Mouse (Mus musculus) right cerebral cortex, postnatal 36 days (tissue): ENCODE data around the gene Sdk2.

ENCODE experiments used
- DNase-seq, 2 experiments: peaks; one replicate each; pipeline ENCODE4 v3.0.0; 2022; ENCODE audit warnings: low spot score in 2 of 2, mixed read lengths in 1 of 2

Sdk2 gene

DNA sequence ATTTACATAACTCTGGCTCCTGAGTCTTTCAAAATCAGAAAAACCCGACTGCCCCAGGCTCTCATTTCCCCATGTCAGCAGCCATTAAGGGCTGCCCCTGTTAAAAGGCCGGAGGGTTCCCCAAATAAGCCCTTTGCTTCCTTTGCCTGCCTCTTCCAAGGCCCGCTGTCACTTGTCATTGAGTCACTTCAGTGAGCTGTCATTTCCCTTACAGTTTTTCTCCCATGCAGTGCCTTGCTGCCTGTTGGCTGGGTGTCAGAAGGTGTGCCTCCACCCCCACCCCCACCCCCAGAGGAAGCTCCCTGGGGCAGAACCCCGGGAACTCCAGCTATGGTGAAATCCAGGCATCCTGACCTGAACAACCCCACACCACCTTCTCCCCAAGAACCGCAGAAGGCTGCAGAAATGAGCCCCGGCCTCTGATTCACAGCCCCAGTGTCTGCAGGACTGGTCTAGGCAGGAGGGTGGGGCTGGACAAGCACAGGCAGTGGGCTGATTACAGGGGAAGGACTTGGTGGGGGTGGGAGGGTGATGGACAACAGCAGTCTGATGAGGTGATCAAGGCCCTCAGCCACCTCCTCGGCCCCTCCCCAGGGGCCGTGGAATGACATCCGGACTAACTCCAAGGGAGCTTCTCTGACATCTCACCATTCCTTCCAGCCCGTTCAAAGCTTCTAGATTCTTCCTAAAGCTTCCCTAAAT, 300.4 kb downstream of the Sdk2 start:
- no peak for DNase-seq

DNA sequence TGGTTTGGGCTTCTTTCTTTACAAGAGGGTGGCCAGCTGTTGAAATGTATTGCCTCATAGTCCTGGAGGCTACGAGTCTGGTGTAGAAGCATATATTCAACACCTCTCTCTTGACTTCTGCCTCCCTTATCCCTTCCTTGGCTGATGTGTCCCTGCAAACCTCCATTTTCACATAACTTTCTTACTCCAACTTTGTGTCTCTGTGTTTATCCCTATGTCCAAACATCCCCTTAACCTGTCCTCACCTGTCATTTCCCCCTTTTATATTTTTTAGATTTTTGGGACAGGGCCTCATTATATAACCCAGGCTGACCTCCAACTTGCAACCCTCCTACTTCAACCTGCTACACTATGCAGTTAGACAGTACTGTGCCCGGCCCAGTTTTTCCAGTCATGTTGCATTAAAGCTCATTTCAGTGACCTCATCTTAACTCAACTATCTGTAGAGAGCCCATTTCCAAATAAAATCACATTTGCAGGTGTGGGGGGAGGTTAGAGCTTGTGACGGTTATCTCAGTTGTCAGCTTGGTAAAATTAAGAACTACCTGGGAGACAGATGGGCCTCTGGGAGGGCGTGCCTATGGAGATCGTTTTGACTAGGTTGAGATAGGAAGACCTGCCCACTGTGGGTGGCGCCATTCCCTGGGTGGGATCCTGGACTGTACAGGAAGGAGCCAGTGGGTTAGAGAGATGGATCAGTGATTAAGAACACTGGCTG, 302.6 kb downstream of the Sdk2 start:
- no peak for DNase-seq

DNA sequence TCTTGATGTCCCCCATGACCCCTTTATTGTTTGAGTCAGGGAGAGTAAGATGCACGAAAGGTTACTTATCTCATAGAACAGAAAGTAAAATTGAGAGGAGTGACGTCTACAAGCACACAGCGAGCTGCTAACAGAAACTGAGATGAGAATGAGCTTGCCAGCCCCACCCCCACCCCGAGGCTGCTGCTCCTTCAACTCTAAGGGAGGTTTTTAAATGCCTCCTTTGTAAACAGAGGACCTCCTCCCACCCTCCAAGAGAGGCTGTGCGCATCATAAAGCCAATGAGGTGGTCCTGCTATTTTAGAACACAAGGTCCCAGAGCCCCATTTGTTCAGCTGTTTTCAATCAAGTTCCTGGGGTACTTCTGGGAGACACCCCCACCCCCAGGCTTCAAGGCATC, 303.4 kb downstream of the Sdk2 start:
- no peak for DNase-seq

DNA sequence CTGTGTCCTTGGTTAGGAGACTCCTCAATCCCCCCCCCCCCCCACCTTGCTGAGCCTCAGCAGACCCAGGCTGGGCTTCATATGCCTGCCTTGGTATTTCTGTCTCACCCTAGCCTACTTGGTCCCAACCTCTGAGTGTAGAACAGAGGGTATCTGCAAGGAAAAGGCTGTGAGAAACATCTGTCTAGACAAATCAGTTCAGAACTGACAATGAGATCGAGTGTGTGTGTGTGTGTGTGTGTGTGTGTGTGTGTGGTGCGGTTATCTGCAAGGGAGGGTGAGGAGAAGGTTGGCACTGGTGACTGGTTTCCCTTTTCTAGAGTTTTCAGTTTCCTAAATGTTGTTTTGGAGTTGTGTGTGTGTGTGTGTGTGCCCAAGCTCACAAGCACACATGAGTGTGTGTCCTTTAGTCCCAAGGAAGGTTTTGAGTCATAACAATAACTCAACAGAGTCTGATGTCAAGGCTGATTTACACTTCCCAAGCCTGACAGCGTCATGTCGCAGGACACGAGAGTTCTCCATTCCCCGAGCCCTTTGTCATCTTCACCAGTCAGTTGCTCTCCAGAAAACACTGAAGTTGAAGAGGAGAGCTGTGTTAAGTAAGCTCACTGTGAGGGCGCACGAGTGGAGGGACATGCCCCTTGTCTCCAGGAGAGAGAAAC, 304.6 kb downstream of the Sdk2 start:
- DNase-seq, result no peak

DNA sequence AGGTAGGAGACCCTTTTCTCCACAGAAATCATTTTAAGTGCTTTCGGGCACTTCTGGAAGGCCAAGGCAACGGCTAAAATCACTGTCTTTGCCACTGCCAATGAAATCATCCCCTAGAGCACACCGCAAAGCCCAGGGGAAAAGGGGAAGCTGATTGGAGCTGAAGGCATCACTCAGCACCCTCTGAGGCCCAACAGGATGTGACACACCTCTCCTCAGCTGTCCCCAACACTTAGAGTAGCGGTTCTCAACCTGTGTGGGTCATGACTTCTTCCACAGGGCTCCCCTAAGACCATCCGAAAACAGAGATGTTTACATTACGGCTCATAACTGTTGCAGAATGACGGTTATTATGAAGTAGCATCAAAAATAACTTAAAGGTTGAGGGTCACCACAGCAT, 305.2 kb downstream of the Sdk2 start:
- no peak for DNase-seq

DNA sequence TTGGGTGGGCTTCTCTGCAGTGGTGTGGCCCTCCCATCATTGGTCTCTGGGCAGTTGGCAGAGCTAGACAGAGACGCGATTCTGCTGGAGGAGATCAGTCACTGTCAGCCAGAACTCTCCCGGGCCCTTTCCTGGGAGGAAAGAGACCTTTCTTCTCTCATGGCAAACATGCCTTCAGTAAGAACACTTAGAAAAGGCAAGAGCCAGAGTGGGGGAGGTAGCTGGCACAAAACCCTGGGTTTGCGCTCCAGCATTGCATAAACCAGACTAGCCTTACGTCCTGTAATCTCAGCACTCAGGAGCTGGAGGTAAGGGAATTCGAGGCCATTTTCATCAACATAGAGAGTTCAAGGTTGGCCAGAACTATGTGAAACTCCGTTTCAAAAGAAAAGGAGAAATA, 306.4 kb downstream of the Sdk2 start:
- no peak for DNase-seq

DNA sequence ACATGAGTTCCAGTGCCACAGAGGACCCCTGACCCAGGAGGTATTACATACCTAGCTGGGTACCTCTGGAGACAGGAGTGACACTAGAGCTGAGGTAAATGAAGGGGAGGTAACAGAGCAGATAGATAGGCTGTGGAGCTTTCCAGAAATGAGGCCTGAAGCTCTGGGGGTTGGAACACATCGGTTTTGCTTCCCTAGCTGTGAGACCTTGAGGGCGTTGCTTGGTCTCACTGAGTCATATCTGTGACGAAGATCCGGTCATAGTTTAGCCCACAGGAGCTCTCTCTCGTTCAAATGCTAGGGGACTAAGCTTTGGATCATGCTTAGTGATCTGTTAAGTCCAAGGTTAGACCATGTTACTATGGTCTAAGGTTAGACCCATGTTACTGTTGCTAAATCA, 308.0 kb downstream of the Sdk2 start:
- no peak for DNase-seq

DNA sequence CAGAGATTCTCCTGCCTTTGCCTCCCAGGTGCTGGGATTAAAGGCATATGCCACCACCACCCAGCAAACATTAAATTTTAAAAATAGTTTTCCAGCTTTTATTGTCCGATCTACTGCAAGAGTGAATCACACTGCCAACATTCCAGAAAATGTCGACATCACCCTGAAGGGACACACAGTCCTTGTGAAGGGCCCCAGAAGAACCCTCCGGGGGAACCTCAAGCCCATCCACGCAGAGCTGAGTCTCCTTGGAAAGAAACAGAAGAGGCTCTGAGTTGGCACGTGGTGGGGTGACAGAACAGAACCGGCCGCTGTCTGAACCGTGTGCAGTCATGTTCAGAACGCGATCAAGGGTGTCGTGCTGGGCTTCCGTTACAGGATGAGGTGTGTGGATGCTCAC, 310.3 kb downstream of the Sdk2 start:
- no peak for DNase-seq

DNA sequence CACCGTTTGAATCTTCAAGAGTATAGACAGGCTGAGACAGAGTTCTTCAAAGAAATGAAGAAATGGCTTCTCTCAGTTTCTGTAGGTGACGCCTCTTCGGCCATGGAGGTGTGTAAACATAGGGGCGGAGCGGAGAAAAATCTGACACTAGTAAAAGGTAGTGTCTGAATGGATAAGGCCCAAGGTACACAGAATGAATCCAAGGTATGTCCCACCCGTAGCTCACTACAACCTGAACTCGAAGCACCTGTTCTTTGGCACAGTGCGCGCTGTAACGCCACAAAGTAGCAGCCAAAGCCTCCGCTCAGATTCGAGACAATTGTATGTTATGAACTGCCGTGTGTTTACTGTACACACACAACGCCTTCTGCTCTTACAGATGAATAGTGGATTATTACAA, 311.0 kb downstream of the Sdk2 start:
- DNase-seq, result no peak

DNA sequence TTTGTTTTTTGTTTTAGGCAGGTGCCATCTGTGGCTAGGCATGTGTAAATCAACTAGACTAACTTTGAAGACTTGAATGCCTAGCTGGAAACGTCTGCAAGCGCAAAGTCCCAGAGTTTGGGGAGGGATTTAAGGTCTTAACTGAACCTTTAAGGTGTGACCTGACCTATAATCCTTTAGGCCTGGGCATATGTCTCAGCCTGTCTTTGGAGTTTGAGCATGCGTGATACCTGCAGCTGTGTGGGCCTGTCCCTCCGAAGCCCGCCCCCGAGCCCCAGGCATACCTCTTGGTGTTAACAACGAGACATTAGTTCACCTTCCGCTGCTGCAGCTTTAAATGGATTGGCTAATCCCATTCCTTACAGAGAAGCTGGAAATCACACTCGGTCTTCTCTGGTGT, 312.0 kb downstream of the Sdk2 start:
- DNase-seq, result no peak

DNA sequence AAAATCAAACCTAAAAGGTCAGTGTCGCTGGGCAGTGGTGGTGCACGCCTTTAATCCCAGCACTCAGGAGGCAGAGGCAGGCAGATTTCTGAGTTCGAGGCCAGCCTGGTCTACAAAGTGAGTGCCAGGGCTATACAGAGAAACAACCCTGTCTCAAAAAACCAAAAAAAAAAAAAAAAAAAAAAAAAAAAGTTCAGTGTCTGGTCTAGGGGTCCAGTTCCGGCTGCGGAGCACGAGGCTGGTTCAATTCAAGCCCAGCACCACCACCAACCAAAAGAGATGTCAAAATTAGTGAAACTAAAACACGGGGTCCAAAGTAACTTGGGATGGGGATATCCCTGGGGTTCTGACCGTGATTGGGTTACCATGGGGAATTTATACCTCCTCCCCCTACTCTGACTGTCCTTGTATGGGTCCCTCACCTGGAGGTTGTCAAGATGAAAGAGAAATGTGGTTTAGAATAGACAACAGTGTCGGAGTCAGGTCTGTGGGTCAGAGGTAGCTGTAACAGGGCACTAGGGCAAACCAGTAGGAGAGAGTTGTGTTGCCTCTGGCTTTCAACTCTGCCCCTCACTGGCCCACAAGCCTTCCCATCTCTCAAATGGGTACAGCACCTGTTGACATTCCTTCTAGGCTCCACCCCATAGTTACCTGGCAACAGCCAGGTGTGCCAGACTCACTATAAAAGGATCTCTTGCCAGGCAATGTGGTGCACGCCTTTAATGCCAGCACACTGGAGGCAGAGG, 314.0 kb downstream of the Sdk2 start:
- DNase-seq, result no peak

DNA sequence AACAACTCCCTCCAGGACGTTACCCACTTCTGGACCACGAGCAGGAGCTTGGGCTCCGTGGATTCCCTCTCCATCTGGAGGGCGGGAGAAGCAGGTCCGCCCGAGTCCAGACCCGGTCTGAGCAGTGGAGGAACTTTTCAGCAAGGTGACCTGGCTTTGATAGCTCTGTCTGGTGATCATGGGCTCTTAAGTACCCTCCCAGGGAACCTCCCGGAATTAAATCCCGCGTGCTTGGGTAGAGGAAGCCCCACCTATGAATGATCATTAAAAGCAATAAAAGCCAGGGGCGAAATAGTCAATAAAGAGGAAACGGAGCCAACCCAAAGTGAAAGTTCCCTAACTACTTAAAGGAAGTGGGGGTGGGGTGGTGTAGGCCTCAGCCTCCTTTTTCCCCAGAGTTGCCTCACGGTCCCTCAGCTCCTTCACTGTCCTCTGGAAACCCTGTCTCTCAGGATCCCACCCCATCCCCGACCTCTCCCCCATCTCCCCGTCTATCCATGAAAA, 314.6 kb downstream of the Sdk2 start:
- no peak for DNase-seq

DNA sequence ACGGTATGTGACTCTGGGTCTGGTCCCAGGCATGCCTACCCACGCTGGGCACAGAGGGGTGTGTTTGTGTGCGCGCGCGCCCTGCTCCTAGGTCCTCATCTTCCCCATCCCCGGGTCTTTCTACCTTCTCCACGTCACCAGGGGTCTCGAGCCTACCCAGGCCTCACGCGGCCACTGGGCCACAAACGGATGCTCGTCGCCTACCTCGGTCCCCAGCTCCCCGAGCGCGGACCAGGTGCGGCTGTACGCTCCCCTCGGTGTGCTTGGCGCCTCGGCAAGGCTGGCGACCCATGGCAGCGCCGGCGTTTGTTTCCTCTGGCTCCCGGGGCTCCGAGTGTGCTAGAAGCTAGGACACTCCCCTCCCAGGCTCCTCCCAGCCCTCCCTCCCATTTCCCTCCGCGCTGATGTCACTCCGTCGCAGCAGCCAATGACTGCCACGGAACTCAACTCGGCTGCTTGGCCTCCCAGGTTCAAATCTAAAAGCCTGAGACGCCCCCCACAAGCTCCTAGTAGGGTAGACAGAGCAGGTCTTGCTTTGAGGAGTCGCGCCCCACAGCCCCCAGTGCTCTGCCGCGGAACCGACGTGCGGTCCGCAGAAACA, 315.3 kb downstream of the Sdk2 start, which contains the start of gene Cdc42ep4:
Gene Cdc42ep4, minus strand, starts transcription at position 398 of the 601 bp plus-strand sequence.
- peak; percentile 60 to 64 for DNase-seq

DNA sequence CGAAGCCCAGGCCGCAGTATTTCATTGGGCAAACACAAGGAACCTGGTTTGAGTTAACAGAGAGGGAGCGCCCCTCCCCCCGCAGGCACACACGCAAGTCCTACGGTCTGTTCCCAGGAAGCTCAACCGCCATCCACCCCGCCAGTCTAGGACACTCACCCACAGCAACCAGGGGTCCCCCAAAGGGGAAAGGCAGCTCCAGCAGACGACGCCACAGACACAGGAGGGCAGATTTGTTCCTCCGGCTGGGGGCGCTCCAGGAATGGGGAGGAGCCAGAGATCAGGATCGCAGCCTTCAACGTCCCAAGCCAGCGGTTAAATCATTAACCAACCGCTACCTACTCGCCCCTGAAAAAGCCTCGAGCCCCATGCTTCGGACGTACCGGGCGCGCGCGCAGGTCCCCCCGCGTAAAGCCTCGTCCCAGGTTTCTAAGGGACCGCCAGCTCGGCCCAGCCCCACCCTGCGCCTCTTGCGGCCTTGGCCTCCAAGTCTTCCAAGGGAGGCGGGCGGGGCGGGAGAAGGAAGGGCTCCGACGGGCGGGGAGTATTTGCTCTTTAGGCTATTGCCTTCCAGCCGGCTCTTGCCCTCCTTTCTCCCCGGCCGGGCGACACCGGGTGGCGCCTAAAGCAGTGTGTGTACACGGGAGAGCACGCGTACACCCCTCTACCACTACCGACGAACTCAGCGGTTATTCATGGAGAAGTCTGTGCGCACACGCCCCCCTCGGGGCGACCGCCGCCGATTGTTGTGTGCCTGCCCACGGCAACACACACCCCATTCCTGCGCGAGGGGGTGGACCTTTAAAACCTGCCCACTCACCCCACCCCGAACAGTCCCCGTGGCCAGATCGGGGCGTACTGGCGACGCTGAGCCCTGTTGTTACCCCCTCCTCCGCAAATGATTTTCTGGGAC, 316.0 kb downstream of the Sdk2 start:
- peak; percentile 22 to 34 for DNase-seq

DNA sequence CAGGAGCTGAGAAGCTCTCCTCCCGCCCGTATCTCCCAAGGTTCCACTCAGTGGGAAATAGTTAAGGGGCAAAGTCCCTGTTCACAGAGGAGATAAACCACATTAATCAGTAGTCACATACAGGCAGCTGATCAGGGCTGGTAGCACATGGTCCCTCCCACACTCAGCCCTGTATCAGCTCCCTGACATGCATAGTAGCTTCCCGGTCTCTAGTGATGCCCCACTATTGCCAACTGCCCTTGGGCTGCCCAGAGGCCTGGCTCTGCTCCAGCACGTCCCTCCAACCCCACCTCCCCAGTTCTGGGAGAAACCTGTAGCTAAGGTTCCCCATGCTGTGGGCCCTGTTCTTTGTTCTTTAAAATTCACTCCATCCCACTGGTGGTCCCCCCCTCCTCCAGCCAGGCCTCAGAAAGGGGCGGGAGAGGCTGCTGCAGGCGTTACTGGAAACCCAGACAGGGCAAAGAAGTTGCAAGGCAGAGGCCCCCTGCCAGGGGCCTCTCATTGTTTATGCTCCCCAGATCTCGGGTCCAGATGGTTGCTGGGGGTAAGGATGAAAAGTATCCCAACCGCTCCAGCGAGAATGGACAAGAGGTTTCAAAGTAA, 317.0 kb downstream of the Sdk2 start:
- DNase-seq, result no peak

DNA sequence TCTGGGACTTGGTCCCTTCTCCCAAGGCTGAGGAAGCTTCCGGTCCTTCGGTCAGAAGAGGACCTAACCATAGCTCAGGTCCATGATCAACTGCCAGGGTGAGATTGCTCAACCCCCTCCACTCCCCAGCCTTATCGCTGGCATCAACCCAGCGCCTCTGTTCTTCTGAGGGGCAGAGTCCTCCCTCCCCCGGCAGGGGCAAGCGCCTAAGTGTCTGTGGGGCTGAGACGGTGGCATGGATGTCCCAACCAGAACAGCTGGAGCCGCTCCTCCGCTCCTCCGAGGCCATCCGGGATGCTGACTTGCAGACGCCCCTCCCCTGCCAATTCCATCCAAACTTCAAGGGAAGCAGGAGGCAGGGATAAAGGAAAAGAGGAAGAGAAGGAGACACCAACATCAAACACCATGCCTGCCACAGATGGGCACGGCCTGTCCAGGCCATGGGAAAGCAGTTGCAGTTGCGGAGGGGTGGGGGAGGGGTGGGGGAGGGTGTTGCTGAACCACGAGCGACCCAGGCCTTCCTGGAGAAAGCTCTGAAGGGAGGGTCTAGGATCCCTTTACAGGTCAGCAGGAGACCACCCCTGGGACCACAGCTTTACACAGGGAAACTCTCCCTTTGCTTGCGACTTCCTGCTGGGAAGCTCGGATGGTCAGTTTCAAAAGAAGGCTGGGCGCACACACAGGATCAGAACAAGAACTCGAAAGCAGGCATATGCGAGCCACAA, 317.9 kb downstream of the Sdk2 start:
- DNase-seq, result no peak

DNA sequence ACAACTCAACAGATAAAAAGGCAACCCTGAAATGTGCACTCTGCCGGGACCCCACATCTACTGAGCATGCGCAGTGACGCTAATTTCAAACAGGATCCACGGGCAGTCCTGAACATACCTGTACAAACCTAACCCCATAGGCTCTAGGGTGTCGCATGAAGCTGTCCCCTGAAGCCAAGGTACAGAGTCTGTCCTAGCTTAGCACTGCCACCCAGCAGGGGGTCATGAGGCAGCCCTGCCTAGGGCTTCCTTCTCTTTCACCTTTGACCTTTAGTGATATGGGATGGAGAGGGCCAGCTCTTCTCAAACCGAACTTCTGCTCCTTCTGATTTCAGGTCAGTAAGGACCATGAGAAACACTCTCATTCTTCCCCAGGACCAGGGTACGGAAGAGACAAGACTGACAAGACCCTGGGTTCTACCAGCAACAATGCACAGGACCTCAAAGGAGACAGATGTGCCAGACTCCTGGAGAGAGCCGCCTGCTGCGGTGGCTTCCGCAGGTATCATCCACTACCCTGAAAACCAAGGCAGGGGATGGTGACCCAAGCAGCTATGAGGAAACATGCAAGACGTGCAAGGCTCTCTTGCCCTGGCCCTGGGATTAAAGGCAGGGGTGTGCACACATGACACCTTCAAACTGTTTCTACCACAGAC, 319.0 kb downstream of the Sdk2 start:
- no peak for DNase-seq

DNA sequence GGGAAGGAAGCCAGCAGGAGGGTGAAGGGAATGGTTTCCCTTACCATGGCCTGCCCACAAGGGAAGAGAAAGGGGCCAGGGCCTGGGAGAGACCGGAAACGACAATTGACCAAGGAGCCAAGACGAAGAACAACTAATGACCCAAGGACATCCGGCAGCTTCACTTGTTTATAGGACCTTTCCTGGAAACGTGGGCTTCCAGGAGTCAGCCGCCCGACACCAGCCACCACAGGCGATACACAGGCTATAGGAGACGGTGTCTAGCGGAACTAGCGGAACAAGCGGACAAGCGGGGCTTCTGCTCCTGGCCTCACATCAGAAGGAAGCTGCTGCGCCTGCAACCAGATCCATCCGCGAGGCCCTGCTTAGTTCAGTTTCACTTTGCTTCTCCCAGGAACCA, 319.8 kb downstream of the Sdk2 start:
- DNase-seq, result no peak

DNA sequence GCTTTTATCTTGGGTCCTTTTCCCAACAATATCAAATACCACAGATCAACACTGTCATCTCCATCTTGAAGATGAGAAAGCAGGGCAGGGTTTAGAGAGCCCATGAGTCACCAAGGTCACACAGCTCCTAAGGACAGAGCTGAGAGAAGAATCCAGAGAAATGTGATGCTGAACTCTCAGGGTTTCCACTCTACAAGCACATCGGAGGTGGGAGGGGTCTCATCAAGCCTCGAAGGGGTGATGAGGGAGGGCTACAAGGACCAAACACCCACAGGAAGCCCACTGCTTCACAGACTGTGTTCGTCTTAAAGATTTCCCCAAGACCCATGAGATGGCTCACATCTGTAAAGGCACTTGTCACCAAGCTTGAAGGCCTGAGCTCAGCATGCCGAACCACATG, 320.9 kb downstream of the Sdk2 start:
- DNase-seq, result no peak
